ENCODE assay signal across 10 mouse cellular contexts in genomic region chr11:120143708-120144497, GRCm38 (mm10). TPM values are rescaled to one million over a fixed set of nuclear protein-coding genes. Genes with fewer than 3 reads are reported as not detected.
DNase-seq lines count a peak whose midpoint lies in the region; ATAC-seq lines count a peak whose summit lies in the region.
"Had no signal": no experiment of that assay in that cellular context is flagged by ENCODE, and none has a peak within 500 bp of the region (broad histone marks: within the 10 kb centered on the region; RNA-seq: fewer than 3 reads in every experiment).

No protein-coding gene starts in this region.

- no peak overlapping the region for H3K9ac ChIP-seq in heart, embryonic 11.5 days (ENCODE audit: low read depth, low read length)
- H3K9ac ChIP-seq in lung, embryonic 16.5 days (ENCODE audit: low read length): no peak overlapping the region
- 0 out of 2 replicates have a peak overlapping the region, but pooled peaks have one; percentile 22 for H3K9ac ChIP-seq in kidney, embryonic 15.5 days
- H3K9ac ChIP-seq in stomach, embryonic 15.5 days: no peak overlapping the region
- H3K9ac ChIP-seq: liver, embryonic 14.5 days had no signal

- 71% methylated on average over 13 of the region's 13 CpGs for WGBS in heart, embryonic 11.5 days (ENCODE audit: insufficient replicate concordance)
- 61% methylated on average over 13 of the region's 13 CpGs for WGBS in lung, embryonic 16.5 days
- 37% methylated on average over 13 of the region's 13 CpGs for WGBS in kidney, embryonic 15.5 days
- WGBS in stomach, embryonic 15.5 days: 61% methylated on average over 13 of the region's 13 CpGs

- no peak overlapping the region for H3K4me3 ChIP-seq in heart, embryonic 11.5 days (ENCODE audit: low read depth, low read length)
- H3K4me3 ChIP-seq in lung, embryonic 16.5 days (ENCODE audit: low read length): no peak overlapping the region
- H3K4me3 ChIP-seq in kidney, embryonic 15.5 days (replicated peaks): no peak overlapping the region
- no peak overlapping the region for H3K4me3 ChIP-seq in stomach, embryonic 15.5 days (replicated peaks)

- H3K4me2 ChIP-seq in heart, embryonic 11.5 days: no peak overlapping the region
- H3K4me2 ChIP-seq in lung, embryonic 16.5 days (ENCODE audit: low read depth, low read length): no peak overlapping the region
- no peak overlapping the region for H3K4me2 ChIP-seq in kidney, embryonic 15.5 days
- no peak overlapping the region for H3K4me2 ChIP-seq in stomach, embryonic 15.5 days

- H3K4me1 ChIP-seq in heart, embryonic 11.5 days (ENCODE audit: control insufficient read depth, insufficient read depth, low read length): peaks cover 42% of the 10 kb centered on the region
- peaks cover 16% of the 10 kb centered on the region for H3K4me1 ChIP-seq in lung, embryonic 16.5 days (replicated peaks; ENCODE audit: control insufficient read depth, insufficient read depth, low read length)
- H3K4me1 ChIP-seq in kidney, embryonic 15.5 days: peaks cover 63% of the 10 kb centered on the region
- H3K4me1 ChIP-seq in stomach, embryonic 15.5 days: peaks cover 23% of the 10 kb centered on the region

- H3K27ac ChIP-seq in heart, embryonic 11.5 days (ENCODE audit: low read depth, low read length): peak overlapping the region; percentile 68
- no peak overlapping the region for H3K27ac ChIP-seq in lung, embryonic 16.5 days (ENCODE audit: low read length)
- peak overlapping the region; percentile 83 for H3K27ac ChIP-seq in kidney, embryonic 15.5 days
- H3K27ac ChIP-seq in stomach, embryonic 15.5 days: 0 out of 2 replicates have a peak overlapping the region, but pooled peaks have one; percentile 23
- H3K27ac ChIP-seq: liver, embryonic 14.5 days had no signal

- H3K27me3 ChIP-seq in heart, embryonic 11.5 days (ENCODE audit: control insufficient read depth, insufficient read depth, low read length): no peaks in the 10 kb centered on the region
- H3K27me3 ChIP-seq in lung, embryonic 16.5 days (ENCODE audit: control insufficient read depth, insufficient read depth, low read depth, low read length): no peaks in the 10 kb centered on the region
- no peaks in the 10 kb centered on the region for H3K27me3 ChIP-seq in kidney, embryonic 15.5 days
- no peaks in the 10 kb centered on the region for H3K27me3 ChIP-seq in stomach, embryonic 15.5 days (replicated peaks)

- no peaks in the 10 kb centered on the region for H3K9me3 ChIP-seq in heart, embryonic 11.5 days (replicated peaks; ENCODE audit: control insufficient read depth, low read length)
- no peaks in the 10 kb centered on the region for H3K9me3 ChIP-seq in lung, embryonic 16.5 days (ENCODE audit: control insufficient read depth, low read length)
- no peaks in the 10 kb centered on the region for H3K9me3 ChIP-seq in kidney, embryonic 15.5 days (replicated peaks)
- H3K9me3 ChIP-seq in stomach, embryonic 15.5 days: no peaks in the 10 kb centered on the region

- DNase-seq in heart, postnatal 4 days: no peak
- DNase-seq in lung, postnatal 36 days: no peak
- no peak for DNase-seq in urinary bladder, postnatal 4 days (ENCODE audit: low spot score in 2 of 2)
- no peak for DNase-seq in left cerebral cortex, adult 18-20 months (ENCODE audit: low spot score in 2 of 2)
- DNase-seq: cerebellum, postnatal 25 days had no signal

- no peaks in the 10 kb centered on the region; the same call in 1 of the 2 replicates for H3K36me3 ChIP-seq in heart, embryonic 11.5 days (ENCODE audit: control insufficient read depth, insufficient read depth, low read length)
- peaks cover 2% of the 10 kb centered on the region; the same call in 1 of the 2 replicates for H3K36me3 ChIP-seq in lung, embryonic 16.5 days (ENCODE audit: control insufficient read depth, insufficient read depth, low read length)
- peaks cover 22% of the 10 kb centered on the region for H3K36me3 ChIP-seq in kidney, embryonic 15.5 days
- H3K36me3 ChIP-seq in stomach, embryonic 15.5 days: no peaks in the 10 kb centered on the region

- ATAC-seq in heart, embryonic 11.5 days (replicated peaks; ENCODE audit: insufficient number of reproducible peaks, low FRiP score, low TSS enrichment): no peak
- 0 out of 2 replicates have a peak, but pooled peaks have one; percentile 6 for ATAC-seq in lung, embryonic 16.5 days (ENCODE audit: low read depth)
- ATAC-seq in kidney, embryonic 15.5 days (replicated peaks; ENCODE audit: low FRiP score): peak; percentile 69
- no peak for ATAC-seq in stomach, embryonic 15.5 days (ENCODE audit: insufficient read depth, low FRiP score, low read depth)

RNA-seq across cellular contexts. Expression of gene Slc38a10, which starts 7.2 kb away (rescaled TPM):
- 57.5 and 72.0 TPM in 2 replicates for polyA plus RNA-seq in heart, embryonic 11.5 days (2014; fragmentation: Nextera tagmentation; extraction: Ambion mirVana)
- 100 to 1,000 TPM; 115 to 116 TPM for total RNA-seq in heart, postnatal 4 days (2021)
- 96.3 and 100 TPM in 2 replicates for polyA plus RNA-seq in lung, embryonic 16.5 days (2015; fragmentation: Nextera tagmentation; extraction: Ambion mirVana)
- 109 and 115 TPM in 2 replicates for polyA plus RNA-seq in kidney, embryonic 15.5 days (2015; fragmentation: Nextera tagmentation; extraction: Ambion mirVana)
- 87.2 and 93.5 TPM in 2 replicates for polyA plus RNA-seq in stomach, embryonic 15.5 days (2015; fragmentation: Nextera tagmentation; extraction: Ambion mirVana)
- 10 to 100 TPM; 82.6 to 83.9 TPM for total RNA-seq in left cerebral cortex, adult 18-20 months (2021)

RNA-seq across cellular contexts. Expression of gene Ndufaf8, which starts 45.2 kb away (rescaled TPM):
- polyA plus RNA-seq in heart, embryonic 11.5 days (2014; fragmentation: Nextera tagmentation; extraction: Ambion mirVana): 83.2 and 83.4 TPM in 2 replicates
- 10 to 100 TPM; 51.6 to 63.0 TPM for total RNA-seq in heart, postnatal 4 days (2021)
- polyA plus RNA-seq in lung, embryonic 16.5 days (2015; fragmentation: Nextera tagmentation; extraction: Ambion mirVana): 64.7 and 78.3 TPM in 2 replicates
- 83.0 and 90.1 TPM in 2 replicates for polyA plus RNA-seq in kidney, embryonic 15.5 days (2015; fragmentation: Nextera tagmentation; extraction: Ambion mirVana)
- polyA plus RNA-seq in stomach, embryonic 15.5 days (2015; fragmentation: Nextera tagmentation; extraction: Ambion mirVana): 81.5 and 83.1 TPM in 2 replicates
- 10 to 100 TPM; 41.5 to 43.4 TPM for total RNA-seq in left cerebral cortex, adult 18-20 months (2021)

RNA-seq across cellular contexts. Expression of gene Tepsin, which starts 45.4 kb away (rescaled TPM):
- 14.6 and 18.9 TPM in 2 replicates for polyA plus RNA-seq in heart, embryonic 11.5 days (2014; fragmentation: Nextera tagmentation; extraction: Ambion mirVana)
- 1 to 10 TPM; 8.7 to 9.7 TPM for total RNA-seq in heart, postnatal 4 days (2021)
- 17.8 and 18.2 TPM in 2 replicates for polyA plus RNA-seq in lung, embryonic 16.5 days (2015; fragmentation: Nextera tagmentation; extraction: Ambion mirVana)
- polyA plus RNA-seq in kidney, embryonic 15.5 days (2015; fragmentation: Nextera tagmentation; extraction: Ambion mirVana): 19.5 and 22.4 TPM in 2 replicates
- polyA plus RNA-seq in stomach, embryonic 15.5 days (2015; fragmentation: Nextera tagmentation; extraction: Ambion mirVana): 17.7 and 19.0 TPM in 2 replicates
- 10 to 100 TPM; 14.8 TPM for total RNA-seq in left cerebral cortex, adult 18-20 months (2021)

RNA-seq across cellular contexts. Expression of gene Cep131, which starts 57.3 kb away (rescaled TPM):
- 15.1 and 16.0 TPM in 2 replicates for polyA plus RNA-seq in heart, embryonic 11.5 days (2014; fragmentation: Nextera tagmentation; extraction: Ambion mirVana)
- total RNA-seq in heart, postnatal 4 days (2021): 10 to 100 TPM; 11.6 to 12.6 TPM
- 15.3 and 16.4 TPM in 2 replicates for polyA plus RNA-seq in lung, embryonic 16.5 days (2015; fragmentation: Nextera tagmentation; extraction: Ambion mirVana)
- 23.7 and 27.7 TPM in 2 replicates for polyA plus RNA-seq in kidney, embryonic 15.5 days (2015; fragmentation: Nextera tagmentation; extraction: Ambion mirVana)
- 21.6 and 25.1 TPM in 2 replicates for polyA plus RNA-seq in stomach, embryonic 15.5 days (2015; fragmentation: Nextera tagmentation; extraction: Ambion mirVana)
- total RNA-seq in left cerebral cortex, adult 18-20 months (2021): 10 to 100 TPM; 20.6 to 31.9 TPM

Comparison
In these comparisons a context has a peak if more than half of its experiments do, and no peak if none do; other contexts are left out.
1. ATAC-seq: peak in lung, embryonic 16.5 days (single experiment) and kidney, embryonic 15.5 days (single experiment); none in heart, embryonic 11.5 days (single experiment) and stomach, embryonic 15.5 days (single experiment).